Comparison of ENCODE assay signal across 19 mouse cellular contexts in genomic region chr6:85356682-85357465, GRCm38 (mm10). TPM values are rescaled to one million over a fixed set of nuclear protein-coding genes. Genes with fewer than 3 reads are reported as not detected.
DNase-seq lines count a peak whose midpoint lies in the region; ATAC-seq and TF ChIP-seq lines count a peak whose summit lies in the region.
"Had no signal": no experiment of that assay in that cellular context is flagged by ENCODE, and none has a peak within 500 bp of the region (broad histone marks: within the 10 kb centered on the region; RNA-seq: fewer than 3 reads in every experiment).

No protein-coding gene starts in this region.

- WGBS in heart, embryonic 10.5 days: 42% methylated on average over 4 of the region's 4 CpGs
- 58% methylated on average over 4 of the region's 4 CpGs for WGBS in hindbrain, embryonic 13.5 days
- WGBS in hindbrain, embryonic 10.5 days: 73% methylated on average over 4 of the region's 4 CpGs
- 46% methylated on average over 4 of the region's 4 CpGs for WGBS in lung, postnatal 0 days

- no peaks in the 10 kb centered on the region for H3K36me3 ChIP-seq in heart, embryonic 10.5 days
- no peaks in the 10 kb centered on the region for H3K36me3 ChIP-seq in hindbrain, embryonic 13.5 days
- no peaks in the 10 kb centered on the region for H3K36me3 ChIP-seq in hindbrain, embryonic 10.5 days
- H3K36me3 ChIP-seq in lung, postnatal 0 days (ENCODE audit: insufficient read depth, low read length): no peaks in the 10 kb centered on the region
- H3K36me3 ChIP-seq: forebrain, embryonic 15.5 days; intestine, embryonic 15.5 days; liver, embryonic 12.5 days; lung, embryonic 15.5 days had no signal

- no peak for TF ChIP-seq EP300 in lung, postnatal 0 days (IDR thresholded peaks at IDR 0.05)

- no peak overlapping the region for H3K9ac ChIP-seq in hindbrain, embryonic 13.5 days
- H3K9ac ChIP-seq in lung, postnatal 0 days (replicated peaks; ENCODE audit: low read depth): no peak overlapping the region
- H3K9ac ChIP-seq: forebrain, embryonic 15.5 days; intestine, embryonic 15.5 days; liver, embryonic 12.5 days; lung, embryonic 15.5 days had no signal

- H3K9me3 ChIP-seq in heart, embryonic 10.5 days: no peaks in the 10 kb centered on the region
- H3K9me3 ChIP-seq in hindbrain, embryonic 13.5 days: no peaks in the 10 kb centered on the region
- H3K9me3 ChIP-seq in hindbrain, embryonic 10.5 days: no peaks in the 10 kb centered on the region
- H3K9me3 ChIP-seq in lung, postnatal 0 days (ENCODE audit: low read length): no peaks in the 10 kb centered on the region
- H3K9me3 ChIP-seq: forebrain, embryonic 15.5 days; intestine, embryonic 15.5 days; liver, embryonic 12.5 days; lung, embryonic 15.5 days had no signal

- no peak overlapping the region for H3K4me2 ChIP-seq in hindbrain, embryonic 13.5 days
- no peak overlapping the region for H3K4me2 ChIP-seq in lung, postnatal 0 days (replicated peaks; ENCODE audit: low read depth, low read length)
- H3K4me2 ChIP-seq: forebrain, embryonic 15.5 days; intestine, embryonic 15.5 days; liver, embryonic 12.5 days; lung, embryonic 15.5 days had no signal

- no peak for ATAC-seq in hindbrain, embryonic 13.5 days (ENCODE audit: low FRiP score)
- ATAC-seq in lung, postnatal 0 days: peak; percentile 35; the same call in 1 of the 2 replicates
- peak; percentile 62 for ATAC-seq in activated CD4-positive, CD25-positive, alpha-beta regulatory T cell, adult 4 months
- ATAC-seq: forebrain, embryonic 15.5 days; intestine, embryonic 15.5 days; liver, embryonic 12.5 days had no signal

- TF ChIP-seq CTCF in lung, postnatal 0 days (IDR thresholded peaks at IDR 0.05): no peak

- peaks cover 35% of the 10 kb centered on the region for H3K4me1 ChIP-seq in heart, embryonic 10.5 days
- H3K4me1 ChIP-seq in hindbrain, embryonic 13.5 days (replicated peaks): peaks cover 7% of the 10 kb centered on the region; the same call in 1 of the 2 replicates
- no peaks in the 10 kb centered on the region for H3K4me1 ChIP-seq in hindbrain, embryonic 10.5 days (replicated peaks)
- 0 out of 2 replicates have a peak, but pooled peaks cover 6% of the 10 kb centered on the region for H3K4me1 ChIP-seq in lung, postnatal 0 days (ENCODE audit: insufficient read depth, low read depth, low read length)
- H3K4me1 ChIP-seq: forebrain, embryonic 15.5 days; intestine, embryonic 15.5 days; liver, embryonic 12.5 days; lung, embryonic 15.5 days had no signal

- H3K4me3 ChIP-seq in heart, embryonic 10.5 days: 0 out of 2 replicates have a peak overlapping the region, but pooled peaks have one; percentile 1
- no peak overlapping the region for H3K4me3 ChIP-seq in hindbrain, embryonic 13.5 days
- no peak overlapping the region for H3K4me3 ChIP-seq in hindbrain, embryonic 10.5 days
- no peak overlapping the region for H3K4me3 ChIP-seq in lung, postnatal 0 days (ENCODE audit: low read depth, low read length)
- H3K4me3 ChIP-seq: erythroblast, embryonic 14.5 days; forebrain, embryonic 15.5 days; intestine, embryonic 15.5 days; left cerebral cortex, adult 2 months; liver, embryonic 12.5 days; lung, embryonic 15.5 days had no signal

- intact Hi-C loops in heart, postnatal 10 days (cut with DNase I): no loop called here

- no peak for DNase-seq in heart, embryonic 10.5 days (ENCODE audit: low spot score)
- no peak for DNase-seq in heart, postnatal 10 days
- DNase-seq in hindbrain, embryonic 10.5 days (ENCODE audit: low spot score): no peak
- no peak for DNase-seq in lung, postnatal 0 days (ENCODE audit: low spot score)
- no peak for DNase-seq in lung, postnatal 10 days
- DNase-seq in spleen, postnatal 14 days (ENCODE audit: low spot score in 2 of 2): no peak
- DNase-seq: adrenal gland, postnatal 14 days; cerebellum, adult 8-10 months; kidney, postnatal 10 days; right cerebral cortex, adult 18-20 months; thymus, postnatal 14 days had no signal

- peak overlapping the region; percentile 81 for H3K27ac ChIP-seq in heart, embryonic 10.5 days
- H3K27ac ChIP-seq in hindbrain, embryonic 13.5 days: 0 out of 2 replicates have a peak overlapping the region, but pooled peaks have one; percentile 55
- H3K27ac ChIP-seq in hindbrain, embryonic 10.5 days: no peak overlapping the region
- H3K27ac ChIP-seq in lung, postnatal 0 days (ENCODE audit: low read length): no peak overlapping the region
- H3K27ac ChIP-seq: forebrain, embryonic 15.5 days; left cerebral cortex, adult 2 months; liver, embryonic 12.5 days; lung, embryonic 15.5 days had no signal

- H3K27me3 ChIP-seq in heart, embryonic 10.5 days (ENCODE audit: insufficient read depth, poor library complexity, severe bottlenecking): no peaks in the 10 kb centered on the region
- H3K27me3 ChIP-seq in hindbrain, embryonic 13.5 days: no peaks in the 10 kb centered on the region
- no peaks in the 10 kb centered on the region for H3K27me3 ChIP-seq in hindbrain, embryonic 10.5 days (ENCODE audit: insufficient read depth, poor library complexity, severe bottlenecking)
- H3K27me3 ChIP-seq in lung, postnatal 0 days (replicated peaks; ENCODE audit: insufficient read depth, low read length): no peaks in the 10 kb centered on the region
- H3K27me3 ChIP-seq: forebrain, embryonic 15.5 days; intestine, embryonic 15.5 days; lung, embryonic 15.5 days had no signal

RNA-seq across cellular contexts. Expression of gene Rab11fip5, which starts 17.6 kb away (rescaled TPM):
- 9.0 and 23.0 TPM in 2 replicates for polyA plus RNA-seq in heart, embryonic 10.5 days (2016; fragmentation: Nextera tagmentation; extraction: Ambion mirVana)
- 10 to 100 TPM; 65.4 to 73.1 TPM for total RNA-seq in heart, postnatal 10 days (2021)
- polyA plus RNA-seq in hindbrain, embryonic 13.5 days (2015; fragmentation: Nextera tagmentation; extraction: Ambion mirVana): 13.7 and 14.8 TPM in 2 replicates
- polyA plus RNA-seq in hindbrain, embryonic 10.5 days (2016; fragmentation: Nextera tagmentation; extraction: Ambion mirVana): 3.9 and 5.8 TPM in 2 replicates
- 11.2 and 12.2 TPM in 2 replicates for polyA plus RNA-seq in lung, postnatal 0 days (2015; fragmentation: Nextera tagmentation; extraction: Ambion mirVana)
- polyA plus RNA-seq in activated CD4-positive, CD25-positive, alpha-beta regulatory T cell, adult 4 months (2017; shearing (Covaris generic)): under 1 TPM; 0.15 to 0.29 TPM

RNA-seq across cellular contexts. Expression of gene Sfxn5, which starts 23.7 kb away (rescaled TPM):
- 4.5 and 5.8 TPM in 2 replicates for polyA plus RNA-seq in heart, embryonic 10.5 days (2016; fragmentation: Nextera tagmentation; extraction: Ambion mirVana)
- total RNA-seq in heart, postnatal 10 days (2021): 1 to 10 TPM; 3.1 to 6.0 TPM
- 18.3 and 19.6 TPM in 2 replicates for polyA plus RNA-seq in hindbrain, embryonic 13.5 days (2015; fragmentation: Nextera tagmentation; extraction: Ambion mirVana)
- polyA plus RNA-seq in hindbrain, embryonic 10.5 days (2016; fragmentation: Nextera tagmentation; extraction: Ambion mirVana): 8.0 and 9.4 TPM in 2 replicates
- 8.0 and 9.9 TPM in 2 replicates for polyA plus RNA-seq in lung, postnatal 0 days (2015; fragmentation: Nextera tagmentation; extraction: Ambion mirVana)
- polyA plus RNA-seq in activated CD4-positive, CD25-positive, alpha-beta regulatory T cell, adult 4 months (2017; shearing (Covaris generic)): 1 to 10 TPM; 1.5 to 1.8 TPM

Comparison
In these comparisons a context has a peak if more than half of its experiments do, and no peak if none do; other contexts are left out.
1. H3K27ac ChIP-seq: peak in heart, embryonic 10.5 days (single experiment) and hindbrain, embryonic 13.5 days (single experiment); none in hindbrain, embryonic 10.5 days (single experiment) and lung, postnatal 0 days (single experiment).